Mouse (Mus musculus) ES-E14 (cell line): ENCODE measurements around the gene Rtn4ip1. TPM values are rescaled to one million over a fixed set of nuclear protein-coding genes. Genes with fewer than 3 reads are reported as not detected.

Experiments
- DNase-seq: peaks from one replicate; pipeline ENCODE4 v3.0.0-alpha.2; 2013; ENCODE audit warnings: low read depth, low spot score
- H3K27ac ChIP-seq: 2 replicates; pipeline ENCODE4 v1.5.1; 2012; ENCODE audit warnings: low read depth, mild to moderate bottlenecking, low read length, moderate library complexity, mixed read lengths; ENCODE audit not compliant: poor library complexity, insufficient read depth, severe bottlenecking
- H3K36me3 ChIP-seq: 2 replicates; pipeline ENCODE4 v1.6.1; 2012; ENCODE audit warnings: mild to moderate bottlenecking, low read length, moderate library complexity, mixed read lengths; ENCODE audit not compliant: control insufficient read depth, poor library complexity, insufficient read depth, severe bottlenecking
- H3K4me1 ChIP-seq, 2 experiments: fragments of 150-350 bp in 1 of 2; sonication (generic) in 1 of 2; 2 replicates each; pipeline ENCODE4 v1.6.1; 2012; ENCODE audit warnings: low read length in 2 of 2, mild to moderate bottlenecking in 1 of 2, mixed read lengths in 1 of 2; ENCODE audit not compliant: control insufficient read depth in 2 of 2, insufficient read depth in 2 of 2, poor library complexity in 1 of 2
- H3K4me3 ChIP-seq, 2 experiments: fragments of 150-350 bp in 1 of 2; sonication (generic) in 1 of 2; 2 replicates each; pipeline ENCODE4 v1.5.1; 2012; ENCODE audit warnings: low read length in 2 of 2, low read depth in 1 of 2, mild to moderate bottlenecking in 1 of 2, mixed read lengths in 1 of 2; ENCODE audit not compliant: insufficient read depth in 1 of 2, poor library complexity in 1 of 2, severe bottlenecking in 1 of 2
- H3K9ac ChIP-seq: 2 replicates; pipeline ENCODE4 v1.6.1; 2012; ENCODE audit warnings: low read depth, mild to moderate bottlenecking, low read length, mixed read lengths; ENCODE audit not compliant: poor library complexity, insufficient read depth, severe bottlenecking
- H3K9me3 ChIP-seq: fragments of 150-350 bp; sonication (generic); 2 replicates; pipeline ENCODE4 v1.6.1; 2012; ENCODE audit warnings: low read depth, mild to moderate bottlenecking, low read length; ENCODE audit not compliant: control insufficient read depth, insufficient read depth
- CHD2 ChIP-seq: IDR thresholded peaks from 2 replicates; pipeline ENCODE4 v1.6.1; 2014; ENCODE audit warnings: mild to moderate bottlenecking, low read depth, low read length, inconsistent platforms
- HCFC1 ChIP-seq: IDR thresholded peaks from 2 replicates; pipeline ENCODE4 v1.6.1; 2012; ENCODE audit warnings: low read length, inconsistent platforms, borderline replicate concordance; ENCODE audit not compliant: insufficient read depth
- MAFK ChIP-seq: IDR thresholded peaks from 2 replicates; pipeline ENCODE4 v1.6.1; 2014; ENCODE audit warnings: mild to moderate bottlenecking, low read depth, low read length, inconsistent platforms; ENCODE audit not compliant: insufficient read depth
- ZC3H11A ChIP-seq: IDR thresholded peaks from 2 replicates; pipeline ENCODE4 v1.6.1; 2012; ENCODE audit warnings: low read depth, mild to moderate bottlenecking, inconsistent platforms, low read length, borderline replicate concordance
- ZNF384 ChIP-seq: IDR thresholded peaks from 2 replicates; pipeline ENCODE4 v1.6.1; 2012; ENCODE audit warnings: low read depth, low read length, inconsistent platforms
- in situ Hi-C, 2 experiments: fragments of 600-800 bp; cut with MboI; formaldehyde crosslinking; loops; one replicate each; pipeline ENCODE4 v1.15.1; 2025; ENCODE audit warnings: low sequenced_read_pairs in 2 of 2, inconsistent platforms in 1 of 2; ENCODE audit not compliant: unreplicated experiment in 2 of 2
- total RNA-seq: library from RNA; depleted of rRNA; stranded (reverse); fragments of 300-350 nt; gene quantifications from 2 replicates; pipeline ENCODE4 v1.2.3, GENCODE M21; 2012

Gene Rtn4ip1
- total RNA-seq, 1 experiment = 8.5 TPM

GRCm38 (mm10) chr10:43993198-43993597, 91.6 kb downstream of the Rtn4ip1 start:
- no peak overlapping the region for H3K9ac ChIP-seq
- H3K4me1 ChIP-seq = peaks cover 6 to 10% of the 10 kb centered on the region in 2 experiments
- in situ Hi-C loops = no loop called here
- no peaks in the 10 kb centered on the region for H3K9me3 ChIP-seq
- peak; percentile 60 for DNase-seq
- H3K4me3 ChIP-seq = no peak overlapping the region
- H3K27ac ChIP-seq = no peak overlapping the region
- H3K36me3 ChIP-seq = no peaks in the 10 kb centered on the region
- TF ChIP-seq HCFC1 (no peak), ZNF384 (peak; percentile 83)

GRCm38 (mm10) chr10:43995858-43996650, 94.4 kb downstream of the Rtn4ip1 start:
- in situ Hi-C loops = no loop called here
- Histone ChIP-seq H3K9ac (no peak overlapping the region), H3K4me1 (peaks cover 6 to 10% of the 10 kb centered on the region in 2 experiments), H3K9me3 (no peaks in the 10 kb centered on the region), H3K36me3 (no peaks in the 10 kb centered on the region), H3K27ac (no peak overlapping the region), H3K4me3 (no peak overlapping the region)
- no peak for TF ChIP-seq CHD2
- no peak for TF ChIP-seq HCFC1
- no peak for TF ChIP-seq MAFK
- no peak for TF ChIP-seq ZC3H11A
- no peak for TF ChIP-seq ZNF384
- no peak for DNase-seq

- no peak for TF ChIP-seq ZC3H11A
- TF ChIP-seq MAFK = no peak
- H3K36me3 ChIP-seq = no peaks in the 10 kb centered on the region
- H3K27ac ChIP-seq = no peak overlapping the region
- DNase-seq = no peak
- H3K4me3 ChIP-seq = no peak overlapping the region
- in situ Hi-C loops = no loop called here
- H3K9me3 ChIP-seq = no peaks in the 10 kb centered on the region
- H3K4me1 ChIP-seq = peaks cover 6 to 7% of the 10 kb centered on the region in 2 experiments
- H3K9ac ChIP-seq = no peak overlapping the region
Observed at GRCm38 (mm10) chr10:43997276-43997675, 95.7 kb downstream of the Rtn4ip1 start.

DNA sequence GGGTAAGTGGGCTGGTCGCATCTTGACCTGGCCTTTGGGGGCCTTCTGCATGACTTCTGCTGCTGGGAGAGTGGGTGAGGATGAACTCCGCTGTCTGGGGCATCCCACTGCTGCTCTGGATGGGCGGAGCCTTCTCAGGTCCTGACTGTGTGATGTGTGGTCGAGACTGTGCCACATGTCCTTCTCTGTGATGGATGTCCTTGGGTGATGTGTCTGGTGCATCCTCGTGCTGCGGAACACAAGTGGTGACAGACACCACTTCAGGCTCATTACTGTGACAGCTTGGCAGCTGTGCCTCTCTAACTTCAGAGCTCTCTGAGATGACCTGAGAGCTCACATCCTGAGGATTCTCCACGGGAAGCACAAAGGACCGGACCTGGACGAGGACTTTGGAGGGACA, 96.4 kb downstream of the Rtn4ip1 start:
- Histone ChIP-seq H3K9ac (no peak overlapping the region), H3K4me1 (peaks cover 2 to 5% of the 10 kb centered on the region in 2 experiments), H3K27ac (no peak overlapping the region), H3K36me3 (no peaks in the 10 kb centered on the region), H3K9me3 (no peaks in the 10 kb centered on the region), H3K4me3 (no peak overlapping the region)
- in situ Hi-C loops = no loop called here
- TF ChIP-seq ZC3H11A = no peak
- no peak for TF ChIP-seq HCFC1
- TF ChIP-seq CHD2 = no peak
- no peak for TF ChIP-seq MAFK
- TF ChIP-seq ZNF384 = no peak
- DNase-seq = no peak

- no peak for DNase-seq
- H3K36me3 ChIP-seq = no peaks in the 10 kb centered on the region
- TF ChIP-seq ZNF384 (no peak), HCFC1 (no peak), ZC3H11A (no peak), CHD2 (no peak), MAFK (no peak)
- no peak overlapping the region for H3K9ac ChIP-seq
- H3K4me1 ChIP-seq = peaks cover 2 to 4% of the 10 kb centered on the region in 2 experiments; a peak in 2 of 4 replicates
- H3K9me3 ChIP-seq = no peaks in the 10 kb centered on the region
- H3K4me3 ChIP-seq = no peak overlapping the region
- in situ Hi-C loops = no loop called here
- no peak overlapping the region for H3K27ac ChIP-seq
Observed at GRCm38 (mm10) chr10:43998503-43999082, 97.0 kb downstream of the Rtn4ip1 start.
